Mouse (Mus musculus) left cerebral cortex, postnatal 14 days (tissue): ENCODE results near the gene Gli3. TPM values are rescaled to one million over a fixed set of nuclear protein-coding genes. Genes with fewer than 3 reads are reported as not detected.

Source experiments
- DNase-seq, 2 experiments: peaks; one replicate each; pipeline ENCODE4 v3.0.0; 2021 to 2022; ENCODE audit warnings: low spot score in 2 of 2, mixed read lengths in 1 of 2
- intact Hi-C: fragments of 180-260 bp; cut with DNase I; formaldehyde crosslinking; loops from one replicate; pipeline ENCODE4 v1.15.1; 2025
- total RNA-seq, 2 experiments: library from RNA; stranded (reverse); gene quantifications; 2 replicates each; pipeline ENCODE4 v1.2.3; 2021

The Gli3 gene
- total RNA-seq, 2 experiments from 2014 or later: 10.4 to 11.1 TPM

DNA sequence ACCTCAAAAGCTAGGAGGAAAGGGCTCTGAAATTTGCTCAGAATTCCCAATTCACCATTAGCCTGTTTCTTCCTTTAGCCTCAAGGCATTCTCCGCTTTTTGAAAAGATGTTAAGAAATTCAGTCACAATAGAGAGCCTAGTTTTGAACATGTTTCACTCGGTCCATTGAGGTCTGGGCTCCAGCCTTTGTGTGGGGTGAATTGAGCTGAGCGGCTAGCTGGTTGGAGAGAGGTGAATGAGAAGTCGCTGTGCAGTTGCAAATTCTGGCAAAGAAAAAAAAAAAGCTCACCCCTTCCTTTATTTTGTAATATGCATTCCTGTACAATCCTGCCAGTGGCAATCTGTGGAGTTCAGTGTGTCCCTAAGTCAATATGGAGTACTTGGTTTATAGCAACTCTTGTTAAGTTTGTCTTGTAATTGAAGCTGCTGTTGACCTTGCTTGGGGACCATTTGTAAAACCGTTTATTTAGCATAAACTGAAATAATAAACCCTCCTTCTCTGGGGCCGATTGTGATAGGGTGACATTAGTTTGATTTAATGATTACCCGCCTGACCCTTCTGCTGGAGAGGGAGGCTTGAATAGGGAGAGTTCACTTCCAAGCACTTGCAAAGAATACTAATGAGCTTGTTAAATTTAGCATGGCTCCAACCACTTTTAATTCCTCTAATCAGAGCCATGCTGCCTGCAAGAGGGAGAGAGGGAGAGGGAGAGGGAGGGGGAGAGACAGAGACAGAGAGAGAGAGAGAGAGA is 81.0 kb downstream of the Gli3 start:
- no peak for DNase-seq
- intact Hi-C loops: loop anchor here (5.0 kb wide), 1 partner anchor 82 kb away; the partner anchor contains the start of gene Gli3

DNA sequence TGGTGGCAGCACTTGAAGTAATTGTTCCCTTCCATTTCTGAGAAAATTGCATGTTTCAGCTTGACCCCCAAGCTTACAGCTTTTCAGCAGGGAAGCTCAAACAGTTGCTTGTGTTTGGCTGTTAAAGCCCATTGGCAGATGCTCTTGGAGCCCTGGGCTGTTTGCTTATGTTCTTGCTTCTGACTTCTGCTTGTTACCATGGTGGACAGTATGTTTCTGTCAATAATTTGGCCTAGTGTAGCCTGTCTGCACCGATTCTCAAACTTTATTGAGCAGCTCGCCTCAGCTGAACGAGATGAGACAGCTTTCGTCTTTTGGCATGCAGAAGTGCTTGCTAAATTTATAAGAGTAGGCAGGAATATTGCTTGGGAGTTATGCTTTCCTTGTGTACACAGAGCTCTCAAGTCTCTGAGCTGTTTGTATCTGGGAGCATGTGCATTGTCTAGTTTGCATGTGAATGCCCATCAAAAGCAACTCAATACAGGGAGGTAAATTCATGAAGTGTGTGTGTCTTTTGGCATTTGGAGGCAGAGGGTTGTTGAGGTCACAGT is 82.4 kb downstream of the Gli3 start:
- intact Hi-C loops: no loop called here
- peak; percentile 19 to 41 for DNase-seq

DNA sequence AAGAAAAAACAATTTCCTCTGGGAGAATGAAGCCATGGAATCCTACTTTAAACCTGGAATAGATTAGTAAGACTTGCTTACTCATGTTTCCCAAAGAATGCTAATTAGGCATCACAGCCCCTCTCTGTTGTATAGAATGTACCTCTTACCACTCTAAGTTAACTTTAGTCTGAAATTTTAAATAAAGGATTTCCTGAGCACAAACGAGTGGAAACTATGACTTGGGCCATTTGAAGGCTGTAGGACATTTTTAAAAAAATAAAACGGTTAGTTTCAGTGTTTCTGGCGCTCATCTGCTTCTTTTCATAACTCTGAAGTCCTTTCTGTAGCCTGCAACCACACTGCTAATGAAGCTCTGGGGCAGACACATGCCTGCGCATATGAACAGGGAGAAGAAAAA is 83.2 kb downstream of the Gli3 start:
- intact Hi-C loops: no loop called here
- no peak for DNase-seq

DNA sequence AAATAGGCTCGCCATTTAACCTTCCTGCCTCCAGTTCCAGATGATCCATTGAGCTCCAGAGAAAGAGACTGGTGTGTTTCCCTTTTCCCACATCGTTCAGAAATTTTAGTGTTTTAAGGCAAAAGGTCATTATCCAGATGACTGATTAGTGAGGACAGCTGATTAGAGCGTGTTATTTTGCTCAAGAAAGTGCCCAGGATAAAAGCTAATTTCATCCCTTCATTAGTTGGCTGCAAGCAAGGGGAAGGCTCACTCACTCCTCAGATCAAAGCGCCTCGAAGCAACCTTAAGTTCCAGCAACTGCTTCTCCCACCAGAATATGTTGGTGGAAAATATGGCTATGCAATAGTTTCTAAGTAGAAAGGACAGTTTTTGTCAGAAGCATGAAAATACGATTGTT is 86.4 kb downstream of the Gli3 start:
- DNase-seq: no peak
- intact Hi-C loops: no loop called here

DNA sequence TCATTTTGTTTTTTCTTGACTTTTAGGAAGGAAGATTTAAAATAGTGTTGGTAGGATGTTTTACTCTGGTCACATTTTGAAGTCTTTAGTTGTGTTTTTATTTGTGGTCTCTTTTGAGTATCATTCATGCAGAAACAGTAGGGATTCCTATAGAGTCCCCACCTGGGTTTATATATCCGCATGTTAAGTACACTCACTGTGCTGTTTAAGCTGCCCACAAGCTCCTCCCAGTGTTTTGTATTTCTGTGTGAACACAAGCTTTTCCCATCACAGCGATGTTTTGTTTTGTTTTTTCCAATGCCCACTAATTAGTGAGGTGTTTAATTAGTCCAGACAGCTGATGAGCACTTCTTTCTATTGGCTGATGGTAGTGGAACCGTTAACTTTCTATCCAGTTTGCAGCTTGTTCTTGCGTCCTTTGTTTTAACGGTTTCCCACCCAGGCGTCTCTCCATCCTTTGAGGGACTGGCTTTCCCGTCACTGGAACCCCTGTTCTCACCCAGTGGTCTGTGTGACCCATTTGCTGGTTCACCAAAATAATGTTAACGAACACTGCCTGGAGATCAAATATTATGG is 87.1 kb downstream of the Gli3 start:
- no peak for DNase-seq
- intact Hi-C loops: no loop called here

DNA sequence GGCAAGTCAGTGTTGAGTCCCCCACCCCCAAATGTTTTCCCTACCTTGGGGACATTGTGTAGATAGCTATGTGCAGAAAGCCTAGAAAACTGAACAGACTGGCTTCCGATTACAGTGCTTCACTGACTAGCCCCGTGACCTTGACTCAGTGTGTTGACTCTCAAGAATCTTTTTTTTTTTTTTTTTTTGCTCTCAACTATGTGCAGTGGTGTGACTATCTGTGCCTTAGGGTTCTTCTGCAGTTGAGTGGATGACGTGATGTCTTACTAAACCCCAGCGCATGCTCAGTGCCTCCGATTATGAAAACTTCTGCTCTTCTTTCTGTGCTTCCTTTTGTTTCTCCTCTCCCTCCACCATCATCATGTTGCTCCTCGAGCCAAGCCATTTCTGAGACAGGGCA is 87.7 kb downstream of the Gli3 start:
- intact Hi-C loops: no loop called here

DNA sequence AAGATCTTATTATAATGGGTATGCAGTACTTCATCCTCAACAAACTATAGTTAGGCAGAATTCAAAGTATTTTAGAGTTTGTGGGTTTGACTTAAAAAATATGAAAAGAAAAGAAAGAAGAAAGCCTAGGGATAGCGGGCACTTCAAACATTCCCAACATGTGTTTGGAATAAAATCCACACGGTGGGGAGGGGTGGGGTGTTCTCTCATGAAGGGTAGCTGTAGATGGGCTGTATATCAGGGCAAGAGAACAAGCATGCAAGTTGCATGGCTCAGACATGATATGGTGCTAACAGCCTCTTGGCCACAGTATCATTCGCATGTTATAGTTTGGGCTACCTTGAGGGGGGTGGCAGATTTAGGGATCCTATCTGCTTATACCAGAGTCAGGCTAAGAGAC is 89.0 kb downstream of the Gli3 start:
- no peak for DNase-seq
- intact Hi-C loops: no loop called here

More for the DNA sequence above, 87.7 kb downstream of the Gli3 start:
- no peak for DNase-seq

DNA sequence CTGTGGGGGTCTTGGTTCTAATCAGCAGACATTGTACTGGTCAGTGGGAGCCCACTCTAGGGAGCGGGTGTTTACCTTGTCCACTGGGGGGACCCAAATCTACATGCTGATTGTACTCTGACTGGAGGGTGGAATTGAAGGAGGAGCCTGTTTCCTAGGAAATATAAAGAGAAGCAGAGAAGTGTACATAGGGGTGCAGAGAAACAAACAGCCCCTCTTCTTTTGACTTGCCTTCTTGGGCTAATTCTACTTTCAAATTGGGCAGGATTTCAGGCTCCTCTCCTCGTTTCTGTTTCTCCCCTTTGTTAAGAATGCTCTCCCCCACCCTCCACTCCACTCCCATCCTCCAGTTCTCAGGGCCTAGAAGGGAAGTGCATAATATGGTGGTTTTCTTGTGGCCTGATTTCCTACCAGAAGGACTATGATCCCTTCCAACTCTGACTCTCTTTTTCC is 93.6 kb downstream of the Gli3 start:
- intact Hi-C loops: no loop called here

DNA sequence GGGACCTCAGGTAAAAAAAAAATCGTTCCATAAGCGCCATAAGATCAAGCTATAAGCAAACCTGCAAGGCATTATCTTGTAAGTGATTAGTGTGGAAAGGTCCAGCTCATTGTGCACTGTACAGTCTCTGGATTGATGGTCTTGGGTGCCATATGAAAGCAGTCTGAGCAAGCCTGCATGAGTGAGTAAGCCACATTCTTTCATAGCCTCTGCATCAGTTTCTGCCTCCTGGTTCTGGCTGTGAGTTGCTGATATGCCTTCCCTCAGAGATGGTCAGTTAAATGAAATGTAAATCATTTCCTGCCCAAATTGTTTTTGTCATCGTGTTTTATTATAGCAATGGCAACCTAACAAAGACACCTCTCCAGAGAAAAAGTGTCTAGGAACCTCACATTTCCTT is 98.4 kb downstream of the Gli3 start:
- no peak for DNase-seq
- intact Hi-C loops: no loop called here

More for the DNA sequence above, 93.6 kb downstream of the Gli3 start:
- DNase-seq: no peak

DNA sequence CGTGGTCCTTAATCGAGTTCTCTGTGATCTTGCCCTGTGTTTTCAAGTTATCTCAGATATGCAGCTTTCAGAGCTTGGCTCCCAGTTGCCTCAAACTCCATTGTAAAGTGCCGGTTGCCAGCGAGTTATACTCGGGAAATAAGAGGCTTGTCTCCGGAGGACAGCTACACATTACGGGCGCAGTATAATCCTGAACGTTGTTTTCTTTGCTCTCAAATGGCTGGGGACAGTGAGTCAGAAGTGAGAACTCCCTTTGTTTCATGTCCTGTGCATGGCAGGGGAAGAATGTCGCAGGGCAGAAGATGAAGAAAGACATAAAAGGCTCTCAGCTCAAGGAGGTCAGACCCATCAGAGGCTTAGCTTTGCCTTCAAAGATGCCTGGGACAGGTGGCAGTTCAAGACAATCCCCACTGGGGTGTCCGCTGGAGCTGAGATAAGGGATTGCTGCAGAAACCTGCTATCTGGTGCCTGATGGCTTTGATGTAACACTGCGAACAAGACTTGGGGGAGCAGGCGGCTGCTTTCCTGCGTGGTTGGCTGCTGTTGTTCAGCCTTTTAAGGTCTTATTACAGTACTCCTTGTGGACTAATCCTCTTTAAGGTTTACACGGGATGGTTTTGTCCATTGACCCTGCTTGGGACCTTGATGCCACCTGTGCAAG is 108.0 kb downstream of the Gli3 start:
- DNase-seq: peak in 1 of 2 experiments; percentile 6
- intact Hi-C loops: no loop called here

DNA sequence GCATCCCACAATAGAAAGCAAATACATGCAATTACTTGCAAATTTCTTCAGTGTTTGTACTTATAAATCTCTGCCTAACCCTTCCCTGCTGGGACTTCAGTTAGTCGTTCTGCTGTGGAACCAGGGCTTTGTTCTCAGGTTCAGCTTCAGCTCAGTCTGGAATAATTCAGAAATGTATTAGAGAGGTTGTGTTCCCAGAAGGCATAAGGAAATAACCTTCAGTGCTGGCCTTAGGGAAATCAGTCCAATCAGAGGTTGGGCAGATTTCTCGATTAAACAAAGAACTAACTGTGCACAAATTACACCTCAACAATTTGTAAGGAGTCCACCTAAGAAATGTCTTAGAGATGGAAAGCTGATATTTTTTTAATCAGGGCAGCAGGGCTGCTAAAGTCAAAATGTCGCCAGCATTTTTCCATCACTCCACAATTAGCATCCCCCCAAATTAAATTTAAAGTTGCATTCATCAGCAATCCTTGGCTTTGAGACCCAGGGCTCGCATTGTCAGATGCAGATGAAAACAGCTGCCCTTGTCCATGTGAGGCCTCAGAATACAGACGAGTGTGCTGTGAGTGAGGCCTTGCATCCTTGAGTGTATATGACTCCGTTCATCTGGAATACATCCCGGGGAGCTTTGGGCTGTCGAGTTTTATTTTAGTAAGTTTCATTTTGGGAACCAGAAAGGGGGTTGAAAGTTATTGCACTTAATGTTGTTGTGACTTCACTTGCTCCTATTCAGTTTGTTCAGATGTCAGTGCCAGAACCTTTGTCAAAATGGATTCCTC is 114.3 kb downstream of the Gli3 start:
- no peak for DNase-seq
- intact Hi-C loops: no loop called here

DNA sequence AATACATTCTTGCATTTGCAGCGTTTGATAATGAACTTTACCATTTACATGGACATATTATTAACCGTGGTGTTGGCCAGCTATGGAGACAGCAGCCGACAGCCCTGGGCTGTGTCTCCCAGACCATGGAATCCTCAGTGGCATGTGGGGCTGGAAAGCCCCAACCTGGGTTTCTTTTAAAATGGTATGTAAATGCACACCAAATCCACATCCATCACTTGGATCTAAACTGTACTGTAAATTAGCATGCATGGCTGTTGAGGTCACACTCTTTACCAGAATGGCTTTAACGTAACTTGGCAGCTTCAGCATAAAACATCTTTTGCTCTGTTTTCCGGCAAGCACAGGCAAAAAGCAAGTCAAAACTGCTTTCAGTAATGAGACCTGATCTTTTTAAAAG is 117.4 kb downstream of the Gli3 start:
- DNase-seq: no peak

DNA sequence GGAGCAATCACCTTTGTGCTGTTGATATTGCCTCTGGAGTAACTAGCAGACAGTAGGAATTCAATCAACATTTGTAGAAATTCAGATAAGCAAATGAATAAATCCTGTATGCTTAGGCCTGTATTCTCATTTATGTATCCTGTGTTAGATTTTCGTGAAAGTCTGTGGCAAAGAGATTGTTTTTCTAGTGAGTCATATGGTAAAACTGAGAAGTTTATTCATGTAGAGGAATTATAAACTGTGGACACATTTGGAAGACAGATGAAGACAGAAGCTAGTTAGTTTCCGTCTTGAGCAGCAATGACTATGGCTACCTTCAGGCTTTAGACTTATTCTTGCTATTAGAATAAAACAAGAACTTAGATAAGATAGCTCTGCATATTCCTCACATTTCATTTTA is 122.9 kb downstream of the Gli3 start:
- intact Hi-C loops: no loop called here
- DNase-seq: no peak

More for the DNA sequence above, 117.4 kb downstream of the Gli3 start:
- intact Hi-C loops: no loop called here

DNA sequence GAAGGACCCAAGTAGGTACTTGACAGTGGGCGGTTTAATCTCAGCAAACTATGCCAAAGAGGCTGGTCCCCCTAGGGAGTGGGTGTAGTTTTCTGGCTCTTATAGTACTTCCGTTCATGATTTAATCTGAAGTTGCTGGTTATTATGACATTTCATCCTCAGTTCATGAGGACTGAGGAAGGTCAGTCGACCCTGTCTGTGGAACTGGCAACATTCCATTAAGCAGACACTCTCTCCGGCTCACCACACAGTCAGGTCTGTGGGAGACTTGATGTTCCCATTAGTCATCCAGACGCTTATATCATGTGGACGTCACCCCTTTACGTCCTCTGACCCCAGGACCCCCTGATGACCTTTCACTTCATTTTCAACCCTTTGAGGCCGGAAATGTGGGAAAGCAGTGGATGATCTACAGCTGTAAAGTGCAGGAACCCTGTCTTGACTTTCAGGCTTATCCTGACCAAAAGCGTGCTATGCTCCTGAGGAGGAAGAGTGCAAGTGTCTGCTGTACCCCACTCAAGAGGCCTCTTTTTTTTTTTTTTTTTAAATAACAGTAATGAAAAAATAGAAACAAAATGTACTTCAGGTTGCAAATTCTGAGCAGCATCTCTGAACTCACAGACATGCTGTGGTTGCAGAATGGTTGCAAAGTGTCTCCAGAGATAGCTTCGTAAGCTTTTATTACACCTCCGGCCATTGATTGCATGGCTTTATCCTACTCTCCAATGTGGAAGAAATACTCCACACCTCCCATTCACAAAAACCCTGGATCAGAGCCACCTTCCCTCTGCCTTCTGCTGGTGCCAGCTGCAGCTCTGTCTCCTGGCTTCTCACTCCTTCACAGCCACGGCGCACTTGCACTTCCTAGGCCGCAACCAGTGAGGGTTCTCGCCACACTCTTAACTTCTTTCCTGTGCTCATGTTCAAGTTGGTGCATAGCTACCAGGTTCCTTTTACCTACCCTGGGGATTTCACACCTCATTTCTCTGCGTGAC is 125.5 kb downstream of the Gli3 start:
- peak; percentile 44 to 47 for DNase-seq
- intact Hi-C loops: no loop called here

DNA sequence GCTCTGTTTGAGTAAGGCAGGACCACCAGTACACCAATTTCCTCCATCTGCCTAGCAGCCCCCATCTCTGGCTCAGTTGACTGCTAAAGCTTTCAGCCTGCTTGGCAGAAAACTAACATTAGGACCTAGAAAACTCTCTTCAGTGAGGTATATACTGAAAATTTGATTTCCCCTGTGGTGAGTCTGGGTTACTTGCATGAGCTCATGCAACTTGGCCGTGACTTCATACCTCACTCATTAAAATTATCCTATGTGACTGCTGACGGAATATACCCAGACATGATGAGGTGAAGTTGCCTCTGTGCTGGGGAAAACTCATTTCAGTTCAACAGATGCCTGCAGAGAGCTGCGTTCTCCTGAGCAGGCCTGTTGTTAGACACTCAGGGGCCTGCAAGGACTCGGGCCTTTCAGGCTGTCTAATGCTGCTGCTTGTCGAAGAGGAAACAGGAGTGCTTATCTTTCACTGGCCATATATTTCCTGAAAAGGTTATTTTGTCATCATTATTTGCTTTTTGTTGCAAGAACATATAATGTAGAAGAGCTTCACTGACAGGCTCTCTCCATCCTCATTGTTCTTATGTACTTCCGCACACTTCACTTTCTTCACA is 127.4 kb downstream of the Gli3 start:
- intact Hi-C loops: no loop called here
- DNase-seq: no peak

DNA sequence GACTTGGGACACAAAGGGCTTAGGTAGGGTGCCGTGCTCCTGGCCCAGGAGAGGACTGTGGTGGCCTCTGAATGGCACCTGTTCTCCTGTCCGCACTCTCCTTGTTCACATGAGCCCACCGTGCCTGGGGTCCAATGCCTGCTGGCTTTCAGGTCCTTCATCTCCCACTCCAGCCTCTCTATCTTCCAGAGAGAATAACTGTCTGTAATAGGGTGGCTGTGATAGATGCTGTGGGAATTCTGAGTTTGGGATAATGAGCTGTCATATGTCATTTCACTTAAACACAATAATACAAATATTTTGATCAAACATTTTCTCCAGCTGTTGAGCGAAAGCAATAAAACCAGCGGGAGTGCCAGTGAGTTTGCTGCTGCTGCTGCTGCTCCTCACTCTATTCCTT is 133.6 kb downstream of the Gli3 start:
- no peak for DNase-seq
- intact Hi-C loops: no loop called here

DNA sequence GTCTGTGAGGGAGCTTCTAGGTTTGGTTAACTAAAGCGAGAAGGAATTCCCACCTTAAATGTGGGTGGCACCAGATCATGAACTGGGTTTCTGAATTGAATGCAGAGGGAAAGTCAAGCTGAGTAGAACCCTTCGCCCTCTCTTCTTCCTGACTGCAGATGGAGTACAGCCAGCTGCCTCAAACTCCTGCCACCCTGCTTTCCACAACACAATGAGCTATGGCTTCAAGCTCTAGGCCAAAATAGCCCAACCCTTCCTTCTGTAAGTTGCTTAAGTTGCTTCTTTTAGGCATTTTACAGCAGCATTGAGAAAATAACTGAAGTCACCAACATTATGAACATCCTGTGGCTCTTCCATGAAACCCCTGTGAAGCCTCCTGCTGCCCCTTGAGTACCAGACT is 136.7 kb downstream of the Gli3 start:
- intact Hi-C loops: no loop called here
- DNase-seq: no peak

DNA sequence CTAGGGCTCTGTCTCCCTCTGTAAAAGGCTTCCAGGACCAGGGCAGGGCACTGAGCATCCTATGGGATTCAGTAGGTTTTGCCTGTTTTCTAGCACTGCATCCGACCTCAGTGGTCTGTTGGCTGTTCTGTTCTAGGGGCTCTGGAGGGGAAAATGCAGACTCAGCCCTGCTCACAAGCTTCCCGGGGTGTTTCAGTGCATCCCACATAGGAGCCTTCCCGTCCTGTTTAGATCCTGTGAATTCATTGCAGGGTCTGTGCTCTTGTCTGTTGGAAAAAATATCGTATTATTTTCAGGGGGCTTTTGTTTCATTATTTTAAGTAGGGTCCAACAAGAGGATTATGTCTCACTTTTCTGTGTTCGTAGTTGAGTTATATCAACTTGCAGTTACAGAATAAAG is 139.1 kb downstream of the Gli3 start:
- intact Hi-C loops: no loop called here
- DNase-seq: no peak
